In genomic region chr5:122209591-122210368, GRCm38 (mm10) we compare ENCODE assay signal across 8 mouse cellular contexts. TPM values are rescaled to one million over a fixed set of nuclear protein-coding genes. Genes with fewer than 3 reads are reported as not detected.
A peak's percentile ranks its signal among the peaks of the same experiment; 100 is the strongest.
DNase-seq lines count a peak whose midpoint lies in the region; ATAC-seq lines count a peak whose summit lies in the region.

No protein-coding gene starts in this region.

- no peaks in the 10 kb centered on the region for H3K36me3 ChIP-seq in embryonic facial prominence, embryonic 14.5 days (ENCODE audit: control insufficient read depth, insufficient read depth, low read length)
- no peaks in the 10 kb centered on the region for H3K36me3 ChIP-seq in heart, embryonic 15.5 days
- H3K36me3 ChIP-seq in kidney, embryonic 16.5 days (ENCODE audit: insufficient read depth, low read length) = no peaks in the 10 kb centered on the region

- peak overlapping the region; percentile 63 for H3K9ac ChIP-seq in embryonic facial prominence, embryonic 14.5 days (ENCODE audit: low read depth, low read length)
- H3K9ac ChIP-seq in heart, embryonic 15.5 days = peak overlapping the region; percentile 53
- peak overlapping the region; percentile 70 for H3K9ac ChIP-seq in kidney, embryonic 16.5 days (replicated peaks; ENCODE audit: low read length)

- peak overlapping the region; percentile 41 for H3K4me3 ChIP-seq in embryonic facial prominence, embryonic 14.5 days (ENCODE audit: low read depth, low read length)
- H3K4me3 ChIP-seq in heart, embryonic 15.5 days = peak overlapping the region; percentile 44
- H3K4me3 ChIP-seq in kidney, embryonic 16.5 days (ENCODE audit: low read length) = peak overlapping the region; percentile 49

- DNase-seq in layer of hippocampus, adult 9-11 months = peak; percentile 57
- DNase-seq in layer of hippocampus, adult 18-20 months (ENCODE audit: low spot score in 2 of 2) = no peak
- DNase-seq in embryonic facial prominence, embryonic 14.5 days (ENCODE audit: low spot score) = peak; percentile 92
- DNase-seq in lung, postnatal 36 days = peak; percentile 67
- peak; percentile 70 for DNase-seq in retina, embryonic 14.5 days (ENCODE audit: low spot score)
- no peak for DNase-seq in cerebellum, postnatal 36 days

- 2% methylated on average over 19 of the region's 21 CpGs for WGBS in embryonic facial prominence, embryonic 14.5 days
- WGBS in heart, embryonic 15.5 days = 9% methylated on average over 18 of the region's 21 CpGs
- WGBS in kidney, embryonic 16.5 days = 2% methylated on average over 21 of the region's 21 CpGs

- H3K27me3 ChIP-seq in embryonic facial prominence, embryonic 14.5 days (replicated peaks; ENCODE audit: control insufficient read depth, insufficient read depth, low read length) = no peaks in the 10 kb centered on the region
- H3K27me3 ChIP-seq in heart, embryonic 15.5 days = no peaks in the 10 kb centered on the region
- H3K27me3 ChIP-seq in kidney, embryonic 16.5 days (ENCODE audit: insufficient read depth, low read length) = no peaks in the 10 kb centered on the region

- peak; percentile 91 for ATAC-seq in embryonic facial prominence, embryonic 14.5 days (ENCODE audit: low read depth)
- ATAC-seq in heart, embryonic 15.5 days (replicated peaks; ENCODE audit: insufficient number of reproducible peaks, insufficient read depth, low FRiP score, low read depth) = peak; percentile 59
- peak; percentile 92 for ATAC-seq in kidney, embryonic 16.5 days (ENCODE audit: low FRiP score, low TSS enrichment)

- H3K4me2 ChIP-seq in embryonic facial prominence, embryonic 14.5 days (ENCODE audit: low read depth, low read length) = peak overlapping the region; percentile 58
- H3K4me2 ChIP-seq in heart, embryonic 15.5 days = peak overlapping the region; percentile 69
- peak overlapping the region; percentile 64 for H3K4me2 ChIP-seq in kidney, embryonic 16.5 days (replicated peaks; ENCODE audit: low read depth, low read length)

- no peaks in the 10 kb centered on the region for H3K9me3 ChIP-seq in embryonic facial prominence, embryonic 14.5 days (ENCODE audit: control insufficient read depth, low read length)
- no peaks in the 10 kb centered on the region for H3K9me3 ChIP-seq in heart, embryonic 15.5 days (replicated peaks)
- no peaks in the 10 kb centered on the region for H3K9me3 ChIP-seq in kidney, embryonic 16.5 days (ENCODE audit: low read length)

- peak overlapping the region; percentile 46; the same call in 1 of the 2 replicates for H3K27ac ChIP-seq in embryonic facial prominence, embryonic 14.5 days (replicated peaks; ENCODE audit: low read depth, low read length)
- H3K27ac ChIP-seq in heart, embryonic 15.5 days = peak overlapping the region; percentile 54; the same call in 1 of the 2 replicates
- peak overlapping the region; percentile 79 for H3K27ac ChIP-seq in kidney, embryonic 16.5 days (ENCODE audit: low read length)

- H3K4me1 ChIP-seq in embryonic facial prominence, embryonic 14.5 days (ENCODE audit: control insufficient read depth, insufficient read depth, low read length) = peaks cover 8% of the 10 kb centered on the region
- peaks cover 14% of the 10 kb centered on the region for H3K4me1 ChIP-seq in heart, embryonic 15.5 days (replicated peaks)
- H3K4me1 ChIP-seq in kidney, embryonic 16.5 days (ENCODE audit: insufficient read depth, low read length) = peaks cover 22% of the 10 kb centered on the region

RNA-seq across cellular contexts. Expression of gene Hvcn1, which starts 3.2 kb away (rescaled TPM):
- total RNA-seq in layer of hippocampus, adult 18-20 months (2021) = 1 to 10 TPM; 2.4 to 3.1 TPM
- polyA plus RNA-seq in embryonic facial prominence, embryonic 14.5 days (2014; fragmentation: Nextera tagmentation; extraction: Ambion mirVana) = 7.9 and 12.3 TPM in 2 replicates
- polyA plus RNA-seq in heart, embryonic 15.5 days (2015; fragmentation: Nextera tagmentation; extraction: Ambion mirVana) = 2.6 and 4.1 TPM in 2 replicates
- 14.5 and 14.6 TPM in 2 replicates for polyA plus RNA-seq in kidney, embryonic 16.5 days (2015; fragmentation: Nextera tagmentation; extraction: Ambion mirVana)

RNA-seq across cellular contexts. Expression of gene Ppp1cc, which starts 51.7 kb away (rescaled TPM):
- total RNA-seq in layer of hippocampus, adult 18-20 months (2021) = 100 to 1,000 TPM; 189 to 219 TPM
- polyA plus RNA-seq in embryonic facial prominence, embryonic 14.5 days (2014; fragmentation: Nextera tagmentation; extraction: Ambion mirVana) = 222 and 231 TPM in 2 replicates
- 198 and 233 TPM in 2 replicates for polyA plus RNA-seq in heart, embryonic 15.5 days (2015; fragmentation: Nextera tagmentation; extraction: Ambion mirVana)
- 269 and 277 TPM in 2 replicates for polyA plus RNA-seq in kidney, embryonic 16.5 days (2015; fragmentation: Nextera tagmentation; extraction: Ambion mirVana)

RNA-seq across cellular contexts. Expression of gene Tctn1, which starts 54.5 kb away (rescaled TPM):
- 10 to 100 TPM; 10.9 to 12.0 TPM for total RNA-seq in layer of hippocampus, adult 18-20 months (2021)
- 5.1 and 7.3 TPM in 2 replicates for polyA plus RNA-seq in embryonic facial prominence, embryonic 14.5 days (2014; fragmentation: Nextera tagmentation; extraction: Ambion mirVana)
- 2.5 and 3.3 TPM in 2 replicates for polyA plus RNA-seq in heart, embryonic 15.5 days (2015; fragmentation: Nextera tagmentation; extraction: Ambion mirVana)
- 7.9 and 8.0 TPM in 2 replicates for polyA plus RNA-seq in kidney, embryonic 16.5 days (2015; fragmentation: Nextera tagmentation; extraction: Ambion mirVana)

Comparison
In these comparisons a context has a peak if more than half of its experiments do, and no peak if none do; other contexts are left out.
1. DNase-seq: peak in layer of hippocampus, adult 9-11 months (single experiment), embryonic facial prominence, embryonic 14.5 days (single experiment), lung, postnatal 36 days (single experiment) and retina, embryonic 14.5 days (single experiment); none in layer of hippocampus, adult 18-20 months (0 of 2) and cerebellum, postnatal 36 days (0 of 2).
2. Peak in every context shown above with its lines, with median percentiles within 50 percentile points of each other: ATAC-seq, H3K27ac ChIP-seq, H3K4me2 ChIP-seq, H3K4me3 ChIP-seq and H3K9ac ChIP-seq.